18 mouse cellular contexts compared by ENCODE assay signal in the genomic region with DNA sequence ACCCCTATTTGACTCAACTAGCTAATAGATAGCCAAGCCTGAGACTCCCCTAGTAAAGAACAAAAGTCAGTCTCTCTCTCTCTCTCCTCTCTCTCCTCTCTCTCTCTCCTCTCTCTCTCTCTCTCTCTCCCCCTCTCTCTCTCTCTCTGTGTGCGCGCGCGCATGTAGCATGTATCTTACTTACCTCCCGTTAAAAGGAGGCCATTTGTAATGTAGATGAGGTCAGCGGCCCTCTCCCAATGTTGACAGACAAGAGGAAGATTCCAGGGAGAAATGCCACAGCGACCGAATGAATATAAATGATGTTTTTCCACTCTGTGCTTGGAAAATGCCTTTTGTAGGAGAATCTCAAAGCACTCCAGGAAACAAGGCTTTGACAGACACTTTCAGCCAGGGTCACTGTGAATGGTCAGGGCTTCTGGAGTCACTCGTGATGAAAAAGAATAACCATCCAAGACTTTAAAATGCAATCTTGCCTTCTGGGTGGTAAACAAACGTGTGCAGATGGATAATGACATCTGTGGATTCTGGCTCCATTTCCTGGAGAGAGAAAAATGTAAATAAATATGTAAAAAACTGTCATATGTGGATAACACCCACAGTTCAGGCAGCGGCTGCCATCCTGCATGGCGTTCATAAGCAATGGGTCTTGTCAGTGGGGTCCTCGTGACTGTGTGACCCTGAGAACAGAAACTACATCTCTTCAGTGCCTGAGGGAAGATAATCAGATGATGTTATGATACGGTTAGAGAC. TPM values are rescaled to one million over a fixed set of nuclear protein-coding genes. Genes with fewer than 3 reads are reported as not detected.
DNase-seq lines count a peak whose midpoint lies in the region; ATAC-seq and TF ChIP-seq lines count a peak whose summit lies in the region.
"Had no signal": no experiment of that assay in that cellular context is flagged by ENCODE, and none has a peak within 500 bp of the region (broad histone marks: within the 10 kb centered on the region; RNA-seq: fewer than 3 reads in every experiment).

No protein-coding gene starts in this region.

- TF ChIP-seq CTCF in brain, embryonic 14.5 days (IDR thresholded peaks at IDR 0.05; ENCODE audit: borderline replicate concordance, extremely low read depth, insufficient read depth, insufficient read length), result no peak
- no peak for TF ChIP-seq CTCF in hindbrain, postnatal 0 days (IDR thresholded peaks at IDR 0.05; ENCODE audit: low read depth)

- ATAC-seq in hindbrain, postnatal 0 days, result peak; percentile 53; the same call in 1 of the 2 replicates
- ATAC-seq in megakaryocyte progenitor cell, adult 5-6 weeks (replicated peaks; ENCODE audit: poor library complexity), result no peak

- no peaks in the 10 kb centered on the region for H3K4me1 ChIP-seq in hindbrain, postnatal 0 days (ENCODE audit: insufficient read depth, low read length)
- H3K4me1 ChIP-seq: kidney, embryonic 15.5 days had no signal

- peak; percentile 20 for DNase-seq in layer of hippocampus, adult 9-11 months
- DNase-seq in layer of hippocampus, adult 11-12 months (ENCODE audit: low spot score), result no peak
- peak; percentile 18 for DNase-seq in ZHBTc4 (ENCODE audit: low read depth, low spot score)
- DNase-seq in brain, embryonic 14.5 days (ENCODE audit: low read depth), result peak; percentile 70
- DNase-seq in hindbrain, postnatal 0 days (ENCODE audit: low spot score), result no peak
- no peak for DNase-seq in kidney, postnatal 25 days
- DNase-seq: cerebellum, adult 9-11 months; gastrocnemius, postnatal 36 days; lung, adult 2 months had no signal

- H3K4me2 ChIP-seq in hindbrain, postnatal 0 days (ENCODE audit: low read depth, low read length), result no peak overlapping the region
- H3K4me2 ChIP-seq: kidney, embryonic 15.5 days; stomach, embryonic 15.5 days had no signal

- WGBS in hindbrain, postnatal 0 days, result 14% methylated on average over 14 of the region's 14 CpGs

- no peak overlapping the region; the same call in 1 of the 2 replicates for H3K27ac ChIP-seq in hindbrain, postnatal 0 days
- H3K27ac ChIP-seq: kidney, embryonic 15.5 days; stomach, embryonic 15.5 days had no signal

- H3K9ac ChIP-seq in hindbrain, postnatal 0 days (replicated peaks; ENCODE audit: low read length), result no peak overlapping the region
- H3K9ac ChIP-seq: kidney, embryonic 15.5 days; stomach, embryonic 15.5 days had no signal

- no peak for TF ChIP-seq POLR2A in brain, embryonic 14.5 days (IDR thresholded peaks at IDR 0.05; ENCODE audit: borderline replicate concordance, extremely low read depth, insufficient read depth, insufficient read length, poor library complexity, severe bottlenecking)

- H3K9me3 ChIP-seq in hindbrain, postnatal 0 days (ENCODE audit: low read length), result no peaks in the 10 kb centered on the region
- H3K9me3 ChIP-seq: G1E; kidney, embryonic 15.5 days; stomach, embryonic 15.5 days had no signal

- H3K36me3 ChIP-seq in hindbrain, postnatal 0 days (ENCODE audit: insufficient read depth, low read length), result no peaks in the 10 kb centered on the region
- H3K36me3 ChIP-seq: G1E; kidney, embryonic 15.5 days; stomach, embryonic 15.5 days had no signal

- no peak overlapping the region for H3K4me3 ChIP-seq in hindbrain, postnatal 0 days (ENCODE audit: low read length)
- H3K4me3 ChIP-seq: kidney, embryonic 15.5 days; stomach, embryonic 15.5 days had no signal

- no peaks in the 10 kb centered on the region for H3K27me3 ChIP-seq in hindbrain, postnatal 0 days (ENCODE audit: insufficient read depth, low read length)
- H3K27me3 ChIP-seq: kidney, embryonic 15.5 days; stomach, embryonic 15.5 days had no signal

RNA-seq across cellular contexts. Expression of a gene that starts 10.0 kb away (rescaled TPM):
- 22.9 and 25.8 TPM in 2 replicates for polyA plus RNA-seq in brain, embryonic 14.5 days (2012; rRNA removed)
- total RNA-seq in hindbrain, postnatal 0 days (2014; rRNA removed), result 13.5 and 20.5 TPM in 2 replicates
- polyA plus RNA-seq in hindbrain, postnatal 0 days (2015; fragmentation: Nextera tagmentation; extraction: Ambion mirVana), result 8.6 and 8.7 TPM in 2 replicates
- 13.5 and 22.4 TPM in 2 replicates for total RNA-seq in megakaryocyte progenitor cell, adult 5-6 weeks (2015)
- 20.4 and 26.7 TPM in 2 replicates for total RNA-seq in megakaryocyte progenitor cell, adult 5-6 weeks (2017)

RNA-seq across cellular contexts. Expression of a gene that starts 25.4 kb away (rescaled TPM):
- polyA plus RNA-seq in brain, embryonic 14.5 days (2012; rRNA removed), result 0.08 and 0.11 TPM in 2 replicates
- total RNA-seq in hindbrain, postnatal 0 days (2014; rRNA removed), result not detected in 2 replicates
- 0.25 TPM in 1 of 2 replicates, not detected in the other for polyA plus RNA-seq in hindbrain, postnatal 0 days (2015; fragmentation: Nextera tagmentation; extraction: Ambion mirVana)
- not detected in 2 replicates for total RNA-seq in megakaryocyte progenitor cell, adult 5-6 weeks (2015)
- total RNA-seq in megakaryocyte progenitor cell, adult 5-6 weeks (2017), result not detected in 2 replicates
- total RNA-seq: adrenal gland, postnatal 4 days; G1E; gastrocnemius, postnatal 36 days; layer of hippocampus, adult 18-20 months; left cerebral cortex, postnatal 36 days; liver, adult 2 months had no signal
- polyA plus RNA-seq: G1E; heart, postnatal 0 days; kidney, embryonic 15.5 days; liver, adult 2 months; lung, adult 2 months; stomach, embryonic 15.5 days had no signal

RNA-seq across cellular contexts. Expression of a gene that starts 52.5 kb away (rescaled TPM):
- 0.04 TPM in 1 of 2 replicates, not detected in the other for polyA plus RNA-seq in brain, embryonic 14.5 days (2012; rRNA removed)
- 0.11 TPM in 1 of 2 replicates, not detected in the other for total RNA-seq in hindbrain, postnatal 0 days (2014; rRNA removed)
- 0.10 TPM in 1 of 2 replicates, not detected in the other for polyA plus RNA-seq in hindbrain, postnatal 0 days (2015; fragmentation: Nextera tagmentation; extraction: Ambion mirVana)
- not detected in 2 replicates for total RNA-seq in megakaryocyte progenitor cell, adult 5-6 weeks (2015)
- total RNA-seq in megakaryocyte progenitor cell, adult 5-6 weeks (2017), result 0.03 TPM in 1 of 2 replicates, not detected in the other
- total RNA-seq: adrenal gland, postnatal 4 days; G1E; gastrocnemius, postnatal 36 days; liver, adult 2 months had no signal
- polyA plus RNA-seq: G1E; heart, postnatal 0 days; liver, adult 2 months; lung, adult 2 months; stomach, embryonic 15.5 days had no signal

Comparison
In these comparisons a context has a peak if more than half of its experiments do, and no peak if none do; other contexts are left out.
1. DNase-seq: peak in layer of hippocampus, adult 9-11 months (single experiment), ZHBTc4 (single experiment) and brain, embryonic 14.5 days (single experiment); none in layer of hippocampus, adult 11-12 months (single experiment), hindbrain, postnatal 0 days (single experiment) and kidney, postnatal 25 days (0 of 2).